Mouse (Mus musculus) olfactory bulb, adult 2 months (tissue): ENCODE results near the gene Slc2a10. TPM values are rescaled to one million over a fixed set of nuclear protein-coding genes. Genes with fewer than 3 reads are reported as not detected.

Experiments used
- H3K27ac ChIP-seq: fragments of 200-500 bp; 2 replicates; pipeline ENCODE4 v1.5.1; 2012; ENCODE audit warnings: low read depth, low read length; ENCODE audit not compliant: insufficient read depth
- H3K4me1 ChIP-seq: fragments of 200-500 bp; 2 replicates; pipeline ENCODE4 v1.6.1; 2012; ENCODE audit warnings: low read length; ENCODE audit not compliant: control insufficient read depth, insufficient read depth
- H3K4me3 ChIP-seq: fragments of 200-500 bp; 2 replicates; pipeline ENCODE4 v1.5.1; 2012; ENCODE audit warnings: mild to moderate bottlenecking, low read depth, low read length, moderate library complexity; ENCODE audit not compliant: insufficient read depth
- CTCF ChIP-seq: fragments of 200-500 bp; IDR thresholded peaks from 2 replicates; pipeline ENCODE4 v1.5.1; 2012; ENCODE audit warnings: low read depth, mild to moderate bottlenecking, low read length, moderate library complexity; ENCODE audit not compliant: insufficient read depth
- POLR2A ChIP-seq: fragments of 200-500 bp; IDR thresholded peaks from 2 replicates; pipeline ENCODE4 v1.6.1; 2012; ENCODE audit warnings: mild to moderate bottlenecking, low read depth, low read length, moderate library complexity; ENCODE audit not compliant: insufficient read depth
- WGBS: fragments of 180-500 bp; shearing (Covaris S2); methylation state at CpG from one replicate; pipeline ENCODE4 v1.1.7; 2018; 5-methylcytosine and 5-hydroxymethylcytosine counted together
- polyA plus RNA-seq: library from polyadenylated mRNA; stranded (reverse); fragments of >200 nt; gene quantifications from 2 replicates; pipeline ENCODE4 v1.2.4, GENCODE M21; 2012; ENCODE audit warnings: low replicate concordance; ENCODE audit not compliant: missing spikeins, insufficient read depth, insufficient read length

Gene Slc2a10
- polyA plus RNA-seq, 1 experiment: not detected

- no peak overlapping the region for H3K4me3 ChIP-seq
- WGBS: 80% methylated on average over 5 of the region's 5 CpGs
These were observed 27.7 kb upstream of the Slc2a10 start for GRCm38 (mm10) chr2:165475850-165476249.

GRCm38 (mm10) chr2:165482003-165482402 lies 21.6 kb upstream of the Slc2a10 start:
- Histone ChIP-seq H3K4me1 (peaks cover 22% of the 10 kb centered on the region), H3K27ac (no peak overlapping the region), H3K4me3 (no peak overlapping the region)
- WGBS: 80% methylated on average over 8 of the region's 8 CpGs
- TF ChIP-seq CTCF (no peak), POLR2A (no peak)

More at GRCm38 (mm10) chr2:165475850-165476249, 27.7 kb upstream of the Slc2a10 start:
- TF ChIP-seq POLR2A (no peak), CTCF (no peak)
- Histone ChIP-seq H3K4me1 (peaks cover 7% of the 10 kb centered on the region), H3K27ac (no peak overlapping the region)

DNA sequence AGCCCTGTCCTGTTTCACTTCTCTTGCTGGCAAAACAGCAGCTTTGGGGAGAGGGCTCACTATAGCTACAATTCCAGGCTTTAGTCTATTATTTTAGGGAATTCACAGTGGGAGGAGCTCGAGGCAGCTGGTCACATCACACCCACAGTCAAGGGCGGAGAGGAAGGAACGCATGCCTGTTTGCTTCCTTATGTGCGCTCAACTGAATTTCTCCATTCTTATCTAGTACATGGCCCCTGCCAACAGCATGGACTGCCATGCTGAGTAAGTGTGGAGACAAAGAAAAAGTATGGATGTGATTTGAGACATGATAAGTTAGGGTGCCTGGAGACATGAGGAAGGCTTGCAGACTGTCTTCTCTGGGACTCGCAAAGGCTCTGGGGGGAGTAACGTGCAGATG lies 19.4 kb upstream of the Slc2a10 start:
- no peak for TF ChIP-seq POLR2A
- TF ChIP-seq CTCF: no peak
- WGBS: 34% methylated on average over 6 of the region's 6 CpGs
- H3K4me3 ChIP-seq: no peak overlapping the region

GRCm38 (mm10) chr2:165485826-165486225 lies 17.8 kb upstream of the Slc2a10 start:
- Histone ChIP-seq H3K4me1 (peaks cover 23% of the 10 kb centered on the region), H3K27ac (no peak overlapping the region), H3K4me3 (no peak overlapping the region)
- 43% methylated on average over 3 of the region's 3 CpGs for WGBS
- no peak for TF ChIP-seq CTCF
- TF ChIP-seq POLR2A: no peak

More for the DNA sequence above, 19.4 kb upstream of the Slc2a10 start:
- Histone ChIP-seq H3K4me1 (peaks cover 23% of the 10 kb centered on the region), H3K27ac (no peak overlapping the region)

DNA sequence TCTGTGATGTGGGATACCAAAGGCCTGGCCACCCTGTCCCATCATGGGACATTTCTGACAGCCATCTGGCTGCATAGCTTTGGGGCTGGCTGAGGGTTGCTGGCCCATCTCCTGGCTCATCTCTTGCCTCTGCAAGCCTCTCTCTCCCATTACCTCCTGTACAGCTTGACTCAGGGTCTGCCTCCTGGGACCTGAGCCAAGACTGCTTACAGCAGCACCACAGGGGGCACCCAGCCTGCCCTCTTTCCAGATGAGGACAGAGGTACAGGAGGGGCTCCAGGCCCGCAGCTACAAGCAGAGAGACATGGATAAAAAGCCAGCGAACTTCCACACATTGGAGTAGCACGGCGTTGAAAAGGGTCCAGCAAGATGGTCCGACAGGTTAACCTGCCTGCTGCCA lies 17.2 kb upstream of the Slc2a10 start:
- peaks cover 23% of the 10 kb centered on the region for H3K4me1 ChIP-seq
- TF ChIP-seq CTCF (no peak), POLR2A (no peak)
- 43% methylated on average over 5 of the region's 5 CpGs for WGBS
- no peak overlapping the region for H3K4me3 ChIP-seq
- no peak overlapping the region for H3K27ac ChIP-seq

DNA sequence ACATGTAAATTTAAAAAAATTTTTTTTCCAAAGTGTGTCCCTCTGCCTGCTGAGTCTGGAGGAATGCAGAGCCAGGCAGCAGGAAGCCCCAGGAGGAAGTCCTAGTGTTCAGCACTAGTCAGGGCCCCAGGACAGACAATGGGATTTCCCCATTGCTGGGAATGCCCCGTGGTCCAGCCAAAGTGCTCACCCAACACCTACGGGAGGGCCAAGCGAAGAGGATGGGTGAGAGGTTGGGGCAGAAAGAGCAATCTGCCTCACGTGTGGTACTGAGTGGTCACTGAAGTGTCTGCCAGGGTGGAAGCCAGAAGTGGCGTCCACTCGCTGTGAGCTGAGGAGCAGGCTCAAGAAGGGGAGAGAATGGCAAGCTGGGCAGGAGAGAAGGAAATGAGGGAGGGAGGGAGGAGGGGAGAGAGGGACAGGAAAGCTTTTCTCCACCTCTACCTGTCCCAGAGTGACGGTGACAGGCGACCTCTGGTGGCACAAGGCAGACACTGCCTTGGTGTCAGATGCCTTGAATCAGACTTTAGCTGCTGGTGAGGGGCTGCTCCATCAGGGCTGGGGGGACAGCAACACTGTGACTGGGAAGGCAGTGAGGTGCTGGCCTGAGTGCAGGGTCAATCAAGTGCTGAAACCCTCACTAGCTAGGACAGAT lies 16.6 kb upstream of the Slc2a10 start:
- no peak overlapping the region for H3K27ac ChIP-seq
- peaks cover 22% of the 10 kb centered on the region for H3K4me1 ChIP-seq
- H3K4me3 ChIP-seq: no peak overlapping the region
- WGBS: 16% methylated on average over 8 of the region's 8 CpGs
- peak; percentile 90 for TF ChIP-seq CTCF
- TF ChIP-seq POLR2A: no peak

DNA sequence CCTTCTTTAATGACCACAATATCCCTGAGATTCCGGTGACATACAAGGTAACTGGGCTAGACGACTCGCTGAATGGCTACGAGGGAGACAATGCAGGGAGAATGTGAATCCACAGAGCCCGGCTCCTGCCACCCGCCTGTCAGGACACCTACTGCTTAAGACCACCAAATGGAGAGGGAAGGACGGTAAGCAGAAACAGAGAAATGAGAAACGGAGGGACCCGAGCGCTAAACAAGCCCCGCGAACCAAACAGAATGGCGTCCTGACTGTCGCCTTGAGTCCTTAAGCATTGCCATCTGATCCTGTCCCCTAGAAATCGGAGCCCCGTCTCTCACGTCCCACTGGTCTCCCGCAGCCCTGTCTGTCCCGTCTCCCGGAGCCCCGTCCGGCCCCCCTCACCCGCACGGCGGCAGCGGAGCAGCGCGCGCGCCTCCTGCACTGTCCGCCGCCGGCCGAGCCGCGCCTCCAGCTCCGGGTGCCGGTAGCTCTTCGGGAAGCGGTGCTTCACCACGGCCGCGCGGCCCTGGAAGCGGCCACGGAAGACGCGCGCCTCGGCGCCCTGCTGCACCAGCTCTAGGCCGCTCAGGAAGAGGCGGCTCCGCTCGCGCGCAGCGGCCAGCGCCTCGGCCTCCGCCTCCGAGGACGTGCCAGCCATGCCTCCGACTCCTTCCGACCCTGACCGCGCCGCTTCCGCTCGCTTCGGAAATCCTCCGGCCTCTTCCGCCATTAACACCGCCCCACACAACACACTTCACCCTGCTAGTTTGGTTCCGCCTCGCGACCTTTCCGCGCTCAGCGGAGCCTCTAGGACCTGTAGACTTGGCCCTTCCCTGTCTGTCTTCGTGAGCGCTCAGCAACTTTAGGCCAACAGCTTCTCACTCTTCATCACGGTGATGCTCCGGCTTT lies 10.7 kb upstream of the Slc2a10 start, which contains the start of gene Trp53rka:
Trp53rka (minus strand) TSS at position 677 of the 906 bp plus-strand sequence.
- whole genome bisulfite sequencing: under 1% methylated on average over 75 of the region's 84 CpGs
- Histone ChIP-seq H3K27ac (peak within 1 kb of the TSS; percentile 66), H3K4me1 (peaks cover 4% of the 10 kb centered on the region; the same call in 1 of the 2 replicates), H3K4me3 (peak within 1 kb of the TSS; percentile 88)
- TF ChIP-seq CTCF (no peak), POLR2A (peak; percentile 39; the same call in 1 of the 2 replicates)

GRCm38 (mm10) chr2:165493587-165494210 lies 9.9 kb upstream of the Slc2a10 start:
- TF ChIP-seq POLR2A (no peak), CTCF (no peak)
- 3% methylated on average over 17 of the region's 17 CpGs for WGBS
- Histone ChIP-seq H3K27ac (peak overlapping the region; percentile 66), H3K4me1 (peaks cover 4% of the 10 kb centered on the region; the same call in 1 of the 2 replicates), H3K4me3 (peak overlapping the region; percentile 88)

DNA sequence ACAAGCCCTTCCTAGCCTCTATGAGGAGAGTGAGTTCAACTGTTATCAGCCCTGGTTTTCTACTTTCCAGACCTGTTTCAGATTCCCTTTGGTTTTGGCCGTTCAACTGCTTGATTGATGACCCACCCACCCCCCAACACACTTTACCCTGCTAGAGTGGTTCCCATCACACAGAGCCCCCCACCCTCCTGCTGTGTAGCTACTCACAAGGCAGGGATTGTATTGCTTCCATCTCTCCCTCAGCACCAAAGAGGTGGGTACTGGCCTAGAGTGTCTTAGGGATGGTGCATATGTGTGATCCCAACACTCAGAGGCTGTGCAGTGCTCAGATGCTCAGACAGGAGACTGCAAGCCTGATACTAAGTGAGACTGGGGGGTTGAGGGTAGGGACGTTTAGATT lies 9.1 kb upstream of the Slc2a10 start:
- WGBS: 31% methylated on average over 2 of the region's 2 CpGs
- Histone ChIP-seq H3K4me3 (no peak overlapping the region), H3K27ac (no peak overlapping the region), H3K4me1 (peaks cover 4% of the 10 kb centered on the region; the same call in 1 of the 2 replicates)
- no peak for TF ChIP-seq CTCF
- TF ChIP-seq POLR2A: no peak
